Mouse (Mus musculus) urinary bladder, postnatal 4 days (tissue): Measurements from ENCODE around the gene Mlph.

ENCODE experiments used
- DNase-seq, 2 experiments: peaks; one replicate each; pipeline ENCODE4 v3.0.0; 2021 to 2022; ENCODE audit warnings: low spot score in 2 of 2

The Mlph gene

DNA sequence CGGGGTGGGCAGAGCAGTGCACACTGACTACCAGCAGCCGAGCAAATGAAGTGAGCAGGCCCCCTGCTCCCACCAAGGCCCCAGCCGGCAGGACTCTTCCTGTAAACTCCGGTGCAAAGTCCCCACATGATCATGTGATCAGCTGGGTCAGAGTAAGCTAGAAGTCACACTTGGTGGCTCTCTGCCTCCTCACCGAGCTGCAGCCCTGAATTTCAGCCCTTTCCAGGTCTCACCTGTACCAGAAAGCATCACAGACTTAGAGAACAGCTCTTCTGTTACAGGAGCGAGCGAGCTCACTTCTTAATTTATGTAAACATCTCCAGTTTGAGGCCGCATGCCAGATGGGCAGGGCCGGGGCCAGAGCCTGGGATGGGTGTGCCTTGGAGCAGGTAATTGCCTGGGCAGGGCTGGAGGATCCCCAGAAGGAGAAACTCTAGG is 54.5 kb downstream of the Mlph start, which contains the start of gene Rab17:
Rab17 (minus strand) TSS at position 315 of the 438 bp plus-strand sequence.
- DNase-seq, result no peak

DNA sequence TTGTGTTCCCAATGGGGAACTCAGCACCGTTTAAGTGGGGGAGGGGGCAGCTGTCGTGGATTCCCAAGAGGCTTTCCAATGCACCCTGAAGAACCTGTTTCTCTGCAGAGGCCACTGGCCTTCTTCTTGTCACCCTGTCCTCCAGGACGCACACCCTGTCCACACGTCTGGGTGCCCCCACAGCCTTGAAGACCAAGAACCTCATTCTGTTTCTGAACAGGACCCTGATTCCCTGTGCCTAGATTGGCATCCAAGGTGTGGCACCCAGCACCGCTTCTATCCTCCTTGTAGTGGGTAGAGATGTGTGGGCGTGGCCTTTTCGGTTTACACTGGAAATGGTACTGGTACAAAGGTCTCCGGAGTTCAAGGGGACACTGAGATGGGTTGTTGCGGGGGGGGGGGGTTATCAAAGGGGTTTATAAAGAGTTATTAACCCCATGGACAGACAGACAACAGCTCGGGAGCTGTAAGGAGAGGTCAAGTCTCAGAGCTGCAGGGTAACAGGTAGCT is 55.1 kb downstream of the Mlph start:
- DNase-seq, result no peak

DNA sequence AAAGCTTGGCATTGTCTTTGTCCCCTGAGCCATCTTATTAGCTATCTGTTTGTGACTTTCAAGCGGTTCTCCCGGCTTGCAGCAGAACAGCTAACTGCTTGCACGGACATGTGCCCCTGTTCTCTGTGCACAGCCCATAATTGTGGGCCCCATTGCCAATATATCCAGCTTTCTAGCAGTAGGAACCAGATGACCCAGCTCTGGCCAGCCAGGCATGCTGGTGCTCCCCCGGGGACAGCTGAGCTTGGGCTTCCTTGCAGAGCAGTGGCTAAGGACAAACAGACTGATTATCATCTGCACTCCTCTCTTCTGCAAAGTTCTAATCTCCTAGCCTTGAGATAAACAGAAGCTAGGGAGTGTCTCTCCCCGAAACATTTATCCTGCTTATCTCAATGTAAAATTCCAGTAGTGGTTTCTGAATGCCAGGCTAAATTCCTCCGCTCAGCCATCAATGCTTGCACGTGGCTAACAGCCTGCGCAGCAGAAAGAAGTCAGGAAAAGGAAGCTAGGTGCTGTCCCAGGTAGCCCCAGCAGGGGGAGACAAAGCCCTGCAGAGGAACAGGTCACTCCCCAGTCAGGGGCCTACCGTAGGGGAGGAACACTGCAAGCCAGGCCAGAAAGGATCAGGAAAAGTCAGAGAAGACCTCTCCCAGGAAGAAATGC is 58.2 kb downstream of the Mlph start:
- peak; percentile 90 to 98 for DNase-seq

DNA sequence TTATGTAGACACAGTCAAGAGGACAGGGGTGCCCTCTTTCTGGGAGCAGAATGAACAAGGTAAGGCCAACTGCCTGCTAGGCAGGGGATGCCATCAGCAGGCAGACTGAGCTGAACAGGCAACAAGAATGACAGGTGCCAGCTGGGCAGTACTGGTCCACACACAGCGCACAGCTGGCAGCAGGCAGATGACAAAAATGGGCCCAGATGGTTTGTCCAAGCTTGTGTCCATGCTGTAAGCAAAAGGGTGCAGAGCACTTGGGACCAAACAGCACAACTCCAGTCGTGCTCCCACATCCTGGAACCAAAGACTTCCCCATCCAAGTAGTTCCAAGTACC is 58.7 kb downstream of the Mlph start:
- no peak for DNase-seq

DNA sequence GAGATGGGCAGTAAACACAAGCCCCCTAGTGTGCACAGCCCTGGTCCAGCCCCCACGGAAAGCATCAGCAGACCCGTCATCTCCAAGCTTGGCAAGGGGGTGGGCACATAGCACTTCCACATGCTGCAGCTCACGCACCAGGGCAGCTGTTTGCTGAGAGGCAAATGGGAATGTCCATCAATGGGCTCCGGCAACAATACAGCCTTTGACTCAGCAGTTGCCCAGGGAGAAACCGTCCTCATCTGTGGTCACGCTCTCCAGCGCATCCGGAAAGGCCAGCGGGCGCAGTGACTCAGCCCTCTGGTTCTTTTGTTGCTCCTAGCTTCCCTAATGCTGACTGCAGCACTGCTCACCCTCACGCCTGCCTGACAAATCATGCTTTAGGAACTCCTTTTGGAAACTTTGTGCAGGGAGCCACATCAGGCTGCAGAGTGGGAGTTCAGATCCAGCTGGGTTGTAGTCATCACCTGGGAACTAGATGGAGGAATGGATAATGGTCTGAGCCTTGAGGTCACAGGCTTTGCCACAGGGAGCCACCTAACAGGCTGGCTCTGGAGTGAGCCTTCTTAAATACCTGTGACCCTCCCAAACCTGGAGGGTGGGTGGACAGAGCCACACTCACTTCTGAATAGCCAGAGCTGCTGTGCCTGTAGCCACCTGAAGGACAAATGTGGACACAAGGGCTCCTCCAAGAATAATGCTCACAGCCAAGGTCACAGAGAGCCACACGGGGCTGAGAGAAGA is 60.2 kb downstream of the Mlph start:
- no peak for DNase-seq

DNA sequence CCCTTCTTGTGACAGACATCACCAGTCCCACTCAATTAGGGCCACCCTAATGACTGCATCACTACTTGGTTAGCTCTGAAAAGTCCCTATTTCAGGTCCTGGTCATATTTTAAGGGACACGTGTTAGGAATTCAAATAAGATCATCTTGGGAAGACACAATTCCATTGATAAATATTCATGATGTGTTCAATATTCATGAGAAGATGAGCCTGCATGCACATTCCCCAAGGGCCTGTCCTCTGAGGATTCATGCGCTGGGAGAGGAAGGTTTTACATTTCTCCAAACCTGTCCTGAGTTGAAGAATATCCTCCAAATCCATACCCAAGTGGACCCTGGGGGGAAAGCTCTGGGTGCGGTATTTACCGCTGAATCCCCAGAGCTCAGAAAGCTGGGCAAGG is 61.1 kb downstream of the Mlph start:
- DNase-seq, result no peak

DNA sequence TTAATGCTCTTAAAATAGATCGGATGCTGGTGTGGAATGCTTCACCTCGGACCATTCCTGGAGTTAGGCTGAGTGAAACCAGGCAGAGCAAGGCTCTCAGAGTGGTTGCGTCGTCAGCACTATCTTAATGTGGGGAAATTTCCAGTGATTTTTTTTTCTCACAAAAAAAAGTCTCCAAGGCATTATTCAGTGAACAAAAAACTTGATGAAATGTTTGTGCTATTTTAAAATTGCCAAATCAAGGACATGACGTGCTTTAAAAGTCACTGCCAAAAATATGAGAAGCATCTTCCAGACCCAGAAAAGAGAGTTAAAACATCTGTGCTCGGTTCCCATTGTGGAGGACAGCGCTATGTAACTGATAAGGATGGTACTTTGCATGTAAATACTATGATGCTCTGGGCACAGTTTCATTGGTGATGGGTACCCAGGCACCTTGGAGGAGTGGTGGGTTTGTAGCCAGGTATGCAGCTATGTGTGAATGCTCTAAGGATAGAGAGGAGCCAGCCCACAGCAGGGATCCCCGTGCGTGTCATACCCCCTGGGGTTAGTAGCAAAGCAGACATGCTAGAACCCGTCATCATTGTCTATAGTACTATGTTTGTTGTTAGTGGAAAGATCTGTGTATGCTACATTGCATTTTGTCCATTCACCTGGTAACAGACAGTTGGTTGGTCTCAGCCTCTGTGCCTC is 65.9 kb downstream of the Mlph start:
- DNase-seq, result no peak

DNA sequence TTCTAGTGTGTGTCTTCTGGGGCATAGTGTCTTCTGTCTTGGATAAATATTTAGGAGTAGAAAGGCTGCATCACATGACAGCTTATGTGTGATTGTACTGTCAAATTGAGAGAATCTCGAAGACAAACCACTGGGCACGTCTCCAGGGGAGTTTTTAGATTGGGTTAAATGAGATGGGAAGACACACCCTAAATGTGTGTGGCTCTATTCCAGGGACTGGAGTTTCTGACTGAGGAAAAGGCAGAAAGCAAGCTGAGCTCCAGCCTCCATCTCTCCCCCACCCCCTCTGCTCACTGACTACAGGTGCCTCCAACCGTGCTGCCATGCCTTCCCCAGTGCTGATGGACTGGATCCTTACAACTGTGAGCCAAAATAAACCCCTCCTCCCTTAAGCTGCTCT is 66.5 kb downstream of the Mlph start:
- peak in 1 of 2 experiments; percentile 36 for DNase-seq

DNA sequence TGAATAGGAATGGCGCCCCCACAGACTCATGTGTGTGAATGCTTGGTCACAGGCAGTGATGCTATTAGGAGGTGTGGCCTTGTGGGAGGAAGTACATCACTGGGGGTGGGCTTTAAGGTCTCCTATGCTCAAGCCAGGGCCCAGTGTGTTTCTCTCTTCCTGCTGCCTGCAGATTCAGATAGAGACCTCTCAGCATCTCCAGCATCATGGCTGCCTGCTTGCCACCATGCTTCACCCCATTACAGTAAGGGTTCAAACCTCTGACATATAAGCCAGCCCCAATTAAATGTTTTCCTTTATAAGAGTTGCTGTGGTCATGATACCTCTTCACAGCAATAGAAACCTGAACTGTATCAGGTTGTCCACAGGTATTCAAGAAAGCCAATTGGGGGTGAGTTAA is 81.0 kb downstream of the Mlph start:
- no peak for DNase-seq

DNA sequence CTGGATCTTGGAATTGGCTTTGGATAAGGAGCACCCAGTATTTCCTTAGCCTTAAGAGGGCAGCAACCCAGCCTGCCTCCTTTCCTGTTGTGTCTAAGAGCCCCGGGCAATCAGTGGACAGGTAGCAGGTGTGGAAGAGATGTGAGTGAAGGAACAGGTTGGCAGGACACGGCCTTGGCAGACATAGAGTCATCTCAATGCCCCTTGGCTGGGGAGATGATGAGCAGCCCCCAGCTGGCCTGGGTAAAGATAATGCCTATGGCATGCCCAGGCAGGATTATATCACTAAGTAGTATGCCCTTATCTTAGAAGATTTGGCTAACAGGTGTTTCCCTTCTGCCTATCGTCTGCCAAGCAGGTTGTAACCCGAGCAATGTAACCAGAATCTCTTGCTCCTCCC is 82.3 kb downstream of the Mlph start:
- DNase-seq, result no peak

DNA sequence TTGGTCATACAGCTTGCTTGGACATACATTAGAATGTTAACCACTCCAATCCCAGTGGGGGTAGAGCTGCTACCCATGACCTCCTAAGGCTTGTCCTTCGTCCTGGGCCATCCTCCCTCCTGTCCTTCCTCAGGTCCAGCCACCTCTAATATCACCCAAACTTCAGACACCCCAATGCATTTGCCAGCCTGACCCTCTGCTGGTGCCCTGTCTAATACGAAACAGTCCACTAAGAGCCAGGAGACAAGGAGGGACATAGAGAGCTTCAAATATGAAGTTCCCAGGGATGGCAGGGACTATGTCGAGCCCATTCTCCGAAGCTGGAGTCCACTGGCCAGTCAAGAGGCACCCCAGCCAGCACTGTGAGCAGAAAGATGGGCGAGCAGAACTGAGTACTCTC is 82.8 kb downstream of the Mlph start:
- DNase-seq, result no peak

DNA sequence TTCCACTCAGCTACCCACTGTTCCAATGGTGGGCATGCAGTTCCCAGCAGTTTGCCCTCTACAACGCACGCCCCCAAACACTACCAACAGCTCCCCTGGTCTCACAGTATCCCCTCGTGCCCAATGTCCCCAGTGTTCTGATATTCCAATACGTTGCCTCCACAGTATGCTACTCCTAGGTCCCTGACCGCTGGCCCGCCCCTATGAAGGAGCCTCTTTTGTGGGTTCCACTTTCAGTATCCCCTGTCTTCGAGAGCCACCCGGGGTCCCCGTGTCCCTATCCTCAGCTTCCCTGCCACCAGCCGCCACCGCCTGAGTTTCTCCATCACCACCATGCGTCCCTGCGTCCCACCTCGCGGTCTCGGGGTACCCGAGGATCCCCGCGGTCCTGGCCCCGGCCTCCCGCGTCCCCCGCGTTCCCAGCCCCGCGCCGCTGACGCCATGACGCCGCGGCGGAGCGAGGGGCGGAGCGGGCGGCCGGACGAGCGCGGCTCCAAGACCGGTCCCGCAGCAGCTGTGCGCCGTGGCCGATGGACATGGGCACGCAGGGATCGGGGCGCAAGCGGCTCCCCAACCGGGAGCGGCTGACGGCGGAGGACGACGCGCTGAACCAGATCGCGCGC is 83.5 kb downstream of the Mlph start, which contains the start of gene Lrrfip1:
Lrrfip1 (plus strand) TSS at position 470 of the 623 bp plus-strand sequence.
- peak in 1 of 2 experiments; percentile 54 for DNase-seq

DNA sequence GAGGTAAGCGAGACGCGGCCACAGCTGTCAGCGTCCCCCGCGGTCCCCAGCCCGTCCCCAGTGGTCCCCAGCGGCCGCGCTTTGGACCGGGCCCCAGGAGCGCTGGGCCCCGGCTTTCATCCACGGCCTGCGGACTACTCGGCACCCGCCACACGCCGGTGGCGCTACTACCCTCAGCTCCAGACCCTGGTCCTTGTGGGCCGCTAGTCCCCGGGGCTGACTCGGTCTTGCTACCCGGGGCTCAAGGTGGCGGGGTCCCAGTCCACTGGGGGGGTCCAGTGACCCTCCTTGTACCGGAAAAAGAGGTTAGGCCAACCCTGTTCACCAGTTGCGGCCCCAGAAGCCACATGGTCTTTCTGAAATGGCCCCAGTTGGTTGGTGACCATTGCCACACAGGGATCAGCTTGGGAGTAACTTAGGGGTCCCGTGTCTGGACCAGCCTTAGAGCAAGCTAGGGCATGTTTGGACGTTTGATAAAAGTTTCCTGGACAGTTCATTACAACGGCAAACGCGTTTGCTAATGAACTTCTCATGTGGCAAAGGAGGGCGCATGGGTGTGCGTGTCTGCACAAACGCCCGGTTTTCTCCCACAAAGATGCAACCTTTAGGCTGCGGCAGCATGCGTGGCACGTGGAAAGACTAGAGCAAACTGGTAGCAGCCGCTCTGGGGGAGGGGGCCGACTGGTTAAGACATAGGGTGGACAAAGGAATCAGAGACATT is 84.2 kb downstream of the Mlph start:
- no peak for DNase-seq

DNA sequence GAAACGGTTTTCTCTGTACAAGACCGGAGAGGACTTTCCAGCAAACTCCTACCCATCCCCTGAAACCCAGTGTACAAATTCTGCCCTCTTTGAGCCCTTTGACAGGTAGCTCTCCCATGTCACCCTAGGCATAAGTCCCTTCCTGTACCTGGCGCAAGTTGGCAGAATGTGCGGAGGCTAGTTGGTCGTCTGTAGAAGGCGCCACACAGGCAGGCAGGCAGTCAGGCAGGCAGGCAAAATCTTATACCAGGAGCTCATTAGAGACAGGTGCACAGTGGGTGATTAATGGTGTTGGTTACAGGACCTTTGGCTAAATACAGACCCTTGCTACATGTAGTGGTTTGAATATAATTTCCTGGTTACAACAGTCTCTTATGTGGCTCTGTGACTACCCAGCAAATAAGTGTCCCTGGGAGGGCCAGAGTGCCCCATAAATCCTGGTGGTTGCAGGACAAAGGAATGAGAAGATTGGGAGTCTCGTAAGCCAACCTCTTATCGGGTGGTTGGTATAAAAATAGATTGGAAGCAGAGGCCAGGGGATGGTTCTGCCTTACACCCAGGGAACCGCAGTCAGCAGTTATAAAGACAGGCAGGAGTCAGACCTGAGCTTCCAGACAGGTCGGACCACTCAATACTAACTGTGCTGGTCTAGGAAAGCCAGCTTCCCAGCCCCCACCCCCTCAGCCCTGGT is 85.2 kb downstream of the Mlph start:
- DNase-seq, result peak in 1 of 2 experiments; percentile 44
